Mouse (Mus musculus) right cerebral cortex, adult 18-20 months (tissue): Measurements from ENCODE around the gene Glra4.

Experiments
- DNase-seq: peaks from one replicate; pipeline ENCODE4 v3.0.0; 2022; ENCODE audit warnings: mixed read lengths

Gene Glra4

GRCm38 (mm10) chrX:136780041-136780440 is at the start of gene Glra4:
Gene Glra4 (minus strand): TSS chrX:136780141.
- DNase-seq: no peak

- DNase-seq: no peak
Observed at GRCm38 (mm10) chrX:136828610-136829009, 48.7 kb upstream of the Glra4 start.

- DNase-seq: peak; percentile 24
Observed at GRCm38 (mm10) chrX:136825016-136825415, 45.1 kb upstream of the Glra4 start.

- DNase-seq: no peak
Observed at GRCm38 (mm10) chrX:136822371-136822770, 42.4 kb upstream of the Glra4 start, which contains the start of gene Plp1. Gene Plp1 (plus strand): TSS chrX:136822671.

GRCm38 (mm10) chrX:136820250-136820649 is 40.3 kb upstream of the Glra4 start:
- peak; percentile 74 for DNase-seq

- no peak for DNase-seq
Observed at GRCm38 (mm10) chrX:136819752-136820151, 39.8 kb upstream of the Glra4 start.

GRCm38 (mm10) chrX:136797223-136797622 is 17.3 kb upstream of the Glra4 start:
- no peak for DNase-seq

GRCm38 (mm10) chrX:136789446-136789845 is 9.5 kb upstream of the Glra4 start:
- DNase-seq: no peak

GRCm38 (mm10) chrX:136779262-136779661 is 679 bp downstream of the Glra4 start:
- DNase-seq: no peak

GRCm38 (mm10) chrX:136778046-136778445 is 1.9 kb downstream of the Glra4 start:
- DNase-seq: no peak

- no peak for DNase-seq
Observed at GRCm38 (mm10) chrX:136773035-136773434, 6.9 kb downstream of the Glra4 start.

GRCm38 (mm10) chrX:136761103-136762074 is 18.6 kb downstream of the Glra4 start:
- no peak for DNase-seq

GRCm38 (mm10) chrX:136755464-136755863 is 24.5 kb downstream of the Glra4 start:
- peak; percentile 50 for DNase-seq

- peak; percentile 23 for DNase-seq
Observed at GRCm38 (mm10) chrX:136749329-136749728, 30.6 kb downstream of the Glra4 start.

- DNase-seq: no peak
Observed at GRCm38 (mm10) chrX:136744663-136745062, 35.3 kb downstream of the Glra4 start.

GRCm38 (mm10) chrX:136743459-136743858 is 36.5 kb downstream of the Glra4 start, which contains the start of gene Morf4l2:
Gene Morf4l2 (minus strand): TSS chrX:136743690.
- no peak for DNase-seq

- peak; percentile 66 for DNase-seq
Observed at GRCm38 (mm10) chrX:136742661-136743103, 37.3 kb downstream of the Glra4 start.

GRCm38 (mm10) chrX:136742241-136742640 is 37.7 kb downstream of the Glra4 start:
- peak; percentile 14 for DNase-seq

- DNase-seq: peak; percentile 71
Observed at GRCm38 (mm10) chrX:136741651-136742201, 38.2 kb downstream of the Glra4 start.

- DNase-seq: peak; percentile 96
Observed at GRCm38 (mm10) chrX:136740791-136741650, 38.9 kb downstream of the Glra4 start.

GRCm38 (mm10) chrX:136740087-136740790 is 39.7 kb downstream of the Glra4 start:
- no peak for DNase-seq

- no peak for DNase-seq
Observed at GRCm38 (mm10) chrX:136732016-136732415, 47.9 kb downstream of the Glra4 start.
